Mouse (Mus musculus): ENCODE data around the gene Olfr1241.

- TF ChIP-seq CTCF (IDR thresholded peaks at IDR 0.05; ENCODE audit: borderline replicate concordance, control insufficient read depth, extremely low read depth, insufficient read depth, low read length, poor library complexity) (no peak), POLR2A (IDR thresholded peaks at IDR 0.05; ENCODE audit: control insufficient read depth, extremely low read depth, insufficient read depth, low read length, poor library complexity) (no peak)
These were observed at the start of gene Olfr1241 for GRCm38 (mm10) chr2:89487026-89487425.
